Mouse (Mus musculus) myocyte (in vitro differentiated cells): ENCODE data around the gene Vkorc1.

Experiments used
- SRF ChIP-seq: IDR thresholded peaks from one replicate; pipeline ENCODE4 v1.6.1; 2011; ENCODE audit warnings: low read depth; ENCODE audit not compliant: control insufficient read depth, insufficient read length
- TCF12 ChIP-seq: IDR thresholded peaks from one replicate; pipeline ENCODE4 v1.6.1; 2011; ENCODE audit warnings: mild to moderate bottlenecking, control low read depth; ENCODE audit not compliant: poor library complexity, insufficient read depth, severe bottlenecking

DNA sequence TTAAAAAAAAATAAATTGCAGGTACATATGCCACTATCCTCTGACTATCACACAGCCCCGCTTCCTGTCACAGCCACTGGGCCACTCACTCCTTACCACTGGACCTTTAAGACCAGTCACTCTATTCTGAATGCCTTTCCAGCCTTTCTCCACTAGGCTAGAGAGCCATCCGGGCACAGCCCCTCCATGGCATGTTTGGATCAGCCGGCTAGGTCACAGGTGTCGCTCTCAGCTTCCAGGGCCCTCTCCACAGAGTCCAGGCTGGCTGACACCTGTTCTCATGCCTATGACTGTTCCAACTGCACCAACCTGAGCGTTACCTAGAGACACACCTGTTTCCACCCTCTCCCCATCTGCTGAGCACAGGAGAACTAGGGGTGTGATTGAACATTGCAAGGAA, 33.2 kb upstream of the Vkorc1 start:
- TF ChIP-seq SRF (no peak), TCF12 (no peak)
